Mouse (Mus musculus): Measurements from ENCODE around the gene Sbf1. TPM values are rescaled to one million over a fixed set of nuclear protein-coding genes. Genes with fewer than 3 reads are reported as not detected.

Gene Sbf1
- polyA plus RNA-seq, 1 experiment: 222 TPM

- no peak for TF ChIP-seq TCF12 (IDR thresholded peaks at IDR 0.05; ENCODE audit: insufficient read depth, poor library complexity, severe bottlenecking)
- no peak for TF ChIP-seq POLR2A (IDR thresholded peaks at IDR 0.05; ENCODE audit: insufficient read length, low read depth)
- no peak for TF ChIP-seq SRF (IDR thresholded peaks at IDR 0.05; ENCODE audit: control insufficient read depth, insufficient read length, low read depth)
- no peak for TF ChIP-seq POLR2AphosphoS2 (IDR thresholded peaks at IDR 0.05; ENCODE audit: insufficient read length, low read depth)
- no peak for TF ChIP-seq MYOG (IDR thresholded peaks at IDR 0.05; ENCODE audit: control insufficient read depth in 1 of 3, insufficient read depth in 1 of 3, insufficient read length in 2 of 3, low read depth in 2 of 3)
- no peak for TF ChIP-seq MYOD1 (IDR thresholded peaks at IDR 0.05; ENCODE audit: control insufficient read depth in 1 of 3, insufficient read length in 2 of 3, low read depth in 2 of 3)
- no peak for TF ChIP-seq E2F4 (IDR thresholded peaks at IDR 0.05; ENCODE audit: insufficient read depth)
- TF ChIP-seq REST (IDR thresholded peaks at IDR 0.05; ENCODE audit: insufficient read depth, insufficient read length): no peak
- TF ChIP-seq MAX (IDR thresholded peaks at IDR 0.05; ENCODE audit: low read depth): no peak
- TF ChIP-seq TCF3 (IDR thresholded peaks at IDR 0.05; ENCODE audit: insufficient read length, low read depth): no peak
- TF ChIP-seq CEBPB (IDR thresholded peaks at IDR 0.05; ENCODE audit: insufficient read depth, poor library complexity, severe bottlenecking): no peak
- no peak for TF ChIP-seq USF1 (IDR thresholded peaks at IDR 0.05; ENCODE audit: low read depth)
- Histone ChIP-seq H3K4me3 (no peak overlapping the region), H3K36me3 (ENCODE audit: control insufficient read depth, insufficient read depth) (no peaks in the 10 kb centered on the region), H3ac (ENCODE audit: control insufficient read depth, insufficient read length) (no peak overlapping the region), H3K4me2 (ENCODE audit: low read depth) (no peak overlapping the region), H3K27me3 (ENCODE audit: control insufficient read depth, insufficient read depth, insufficient read length) (peaks cover 14% of the 10 kb centered on the region), H3K79me2 (ENCODE audit: control insufficient read depth, insufficient read depth) (no peaks in the 10 kb centered on the region)
These were observed 25.0 kb upstream of the Sbf1 start for GRCm38 (mm10) chr15:89340136-89340535.

DNA sequence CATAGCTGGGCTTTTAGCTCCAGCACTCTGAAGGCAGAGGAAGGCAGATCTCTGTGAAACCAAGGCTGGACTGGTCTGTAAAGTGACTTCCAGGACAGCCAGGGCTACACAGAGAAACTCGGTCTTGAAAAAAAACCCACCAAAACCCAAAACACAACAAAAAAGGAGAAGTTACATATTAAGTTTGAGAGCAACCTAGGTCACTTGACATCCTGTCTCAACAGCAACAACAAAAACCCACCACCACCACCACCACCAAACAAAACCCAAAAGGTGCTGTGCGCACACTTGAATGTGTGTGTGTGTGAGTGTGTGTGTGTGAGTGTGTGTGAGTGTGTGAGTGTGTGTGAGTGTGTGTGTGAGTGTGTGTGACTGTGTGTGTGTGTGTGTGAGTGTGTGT lies 24.6 kb upstream of the Sbf1 start:
- Histone ChIP-seq H3K27me3 (ENCODE audit: control insufficient read depth, insufficient read depth, insufficient read length) (peaks cover 18% of the 10 kb centered on the region), H3K4me2 (ENCODE audit: low read depth) (no peak overlapping the region), H3K36me3 (ENCODE audit: control insufficient read depth, insufficient read depth) (no peaks in the 10 kb centered on the region), H3ac (ENCODE audit: control insufficient read depth, insufficient read length) (no peak overlapping the region), H3K4me3 (no peak overlapping the region), H3K79me2 (ENCODE audit: control insufficient read depth, insufficient read depth) (no peaks in the 10 kb centered on the region)
- no peak for TF ChIP-seq E2F4 (IDR thresholded peaks at IDR 0.05; ENCODE audit: insufficient read depth)
- no peak for TF ChIP-seq POLR2A (IDR thresholded peaks at IDR 0.05; ENCODE audit: insufficient read length, low read depth)
- TF ChIP-seq MAX (IDR thresholded peaks at IDR 0.05; ENCODE audit: low read depth): no peak
- no peak for TF ChIP-seq MYOD1 (IDR thresholded peaks at IDR 0.05; ENCODE audit: control insufficient read depth in 1 of 3, insufficient read length in 2 of 3, low read depth in 2 of 3)

- H3K79me2 ChIP-seq (ENCODE audit: control insufficient read depth, insufficient read depth): no peaks in the 10 kb centered on the region
- no peak overlapping the region for H3ac ChIP-seq (ENCODE audit: control insufficient read depth, insufficient read length)
- peaks cover 32% of the 10 kb centered on the region for H3K27me3 ChIP-seq (ENCODE audit: control insufficient read depth, insufficient read depth, insufficient read length)
- H3K36me3 ChIP-seq (ENCODE audit: control insufficient read depth, insufficient read depth): no peaks in the 10 kb centered on the region
- no peak overlapping the region for H3K4me2 ChIP-seq (ENCODE audit: low read depth)
- no peak for TF ChIP-seq MYOD1 (IDR thresholded peaks at IDR 0.05; ENCODE audit: control insufficient read depth in 1 of 3, insufficient read length in 2 of 3, low read depth in 2 of 3)
- no peak for TF ChIP-seq E2F4 (IDR thresholded peaks at IDR 0.05; ENCODE audit: insufficient read depth)
- TF ChIP-seq TCF3 (IDR thresholded peaks at IDR 0.05; ENCODE audit: insufficient read length, low read depth): no peak
- no peak for TF ChIP-seq TCF12 (IDR thresholded peaks at IDR 0.05; ENCODE audit: insufficient read depth, poor library complexity, severe bottlenecking)
- H3K4me3 ChIP-seq: no peak overlapping the region
These were observed 21.3 kb upstream of the Sbf1 start for GRCm38 (mm10) chr15:89336422-89336821.

- Histone ChIP-seq H3K36me3 (ENCODE audit: control insufficient read depth, insufficient read depth) (no peaks in the 10 kb centered on the region), H3K27me3 (ENCODE audit: control insufficient read depth, insufficient read depth, insufficient read length) (peaks cover 29% of the 10 kb centered on the region), H3K4me3 (no peak overlapping the region), H3K4me2 (ENCODE audit: low read depth) (no peak overlapping the region), H3ac (ENCODE audit: control insufficient read depth, insufficient read length) (no peak overlapping the region), H3K79me2 (ENCODE audit: control insufficient read depth, insufficient read depth) (no peaks in the 10 kb centered on the region)
- TF ChIP-seq POLR2A (IDR thresholded peaks at IDR 0.05; ENCODE audit: insufficient read length, low read depth) (no peak), E2F4 (IDR thresholded peaks at IDR 0.05; ENCODE audit: insufficient read depth) (no peak), TCF3 (IDR thresholded peaks at IDR 0.05; ENCODE audit: insufficient read length, low read depth) (no peak), MYOD1 (IDR thresholded peaks at IDR 0.05; ENCODE audit: control insufficient read depth in 1 of 3, insufficient read length in 2 of 3, low read depth in 2 of 3) (no peak), TCF12 (IDR thresholded peaks at IDR 0.05; ENCODE audit: insufficient read depth, poor library complexity, severe bottlenecking) (no peak), POLR2AphosphoS2 (IDR thresholded peaks at IDR 0.05; ENCODE audit: insufficient read length, low read depth) (no peak), MAX (IDR thresholded peaks at IDR 0.05; ENCODE audit: low read depth) (no peak), SRF (IDR thresholded peaks at IDR 0.05; ENCODE audit: control insufficient read depth, insufficient read length, low read depth) (no peak), MYOG (IDR thresholded peaks at IDR 0.05; ENCODE audit: control insufficient read depth in 1 of 3, insufficient read depth in 1 of 3, insufficient read length in 2 of 3, low read depth in 2 of 3) (no peak), USF1 (IDR thresholded peaks at IDR 0.05; ENCODE audit: low read depth) (no peak), REST (IDR thresholded peaks at IDR 0.05; ENCODE audit: insufficient read depth, insufficient read length) (no peak)
These were observed 19.8 kb upstream of the Sbf1 start for GRCm38 (mm10) chr15:89334774-89335537.

DNA sequence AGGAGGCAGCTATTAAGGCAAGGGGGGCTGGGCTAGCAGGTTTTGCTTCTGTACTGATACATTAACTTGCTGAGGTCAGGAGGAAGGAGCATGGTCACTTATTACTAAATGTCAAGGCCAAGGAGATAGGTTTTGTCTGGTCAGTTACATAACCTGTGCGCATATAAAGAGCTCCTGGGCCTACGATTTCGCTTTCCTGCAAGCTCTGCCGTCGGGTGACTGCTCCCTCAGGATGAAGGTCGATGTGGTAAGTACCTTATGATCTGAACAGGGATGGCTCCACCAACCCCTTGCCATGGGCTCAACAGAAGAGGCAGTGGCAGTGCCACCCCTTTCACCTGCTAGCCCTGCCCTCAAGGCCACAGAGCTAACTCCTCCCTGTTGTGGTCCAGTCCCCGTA lies 19.2 kb upstream of the Sbf1 start, which contains the start of gene Miox:
TSS of gene Miox (plus strand) at position 128 of the 400 bp plus-strand sequence.
- Histone ChIP-seq H3ac (ENCODE audit: control insufficient read depth, insufficient read length) (no peak within 1 kb of the TSS), H3K36me3 (ENCODE audit: control insufficient read depth, insufficient read depth) (no peaks in the 10 kb centered on the region), H3K79me2 (ENCODE audit: control insufficient read depth, insufficient read depth) (no peaks in the 10 kb centered on the region), H3K4me2 (ENCODE audit: low read depth) (no peak within 1 kb of the TSS), H3K4me3 (no peak within 1 kb of the TSS), H3K27me3 (ENCODE audit: control insufficient read depth, insufficient read depth, insufficient read length) (peaks cover 29% of the 10 kb centered on the region)
- TF ChIP-seq MYOD1 (IDR thresholded peaks at IDR 0.05; ENCODE audit: control insufficient read depth in 1 of 3, insufficient read length in 2 of 3, low read depth in 2 of 3): no peak
- no peak for TF ChIP-seq TCF12 (IDR thresholded peaks at IDR 0.05; ENCODE audit: insufficient read depth, poor library complexity, severe bottlenecking)
- no peak for TF ChIP-seq MAX (IDR thresholded peaks at IDR 0.05; ENCODE audit: low read depth)
- no peak for TF ChIP-seq POLR2A (IDR thresholded peaks at IDR 0.05; ENCODE audit: insufficient read length, low read depth)
- no peak for TF ChIP-seq TCF3 (IDR thresholded peaks at IDR 0.05; ENCODE audit: insufficient read length, low read depth)
- no peak for TF ChIP-seq USF1 (IDR thresholded peaks at IDR 0.05; ENCODE audit: low read depth)
